Mouse (Mus musculus) cerebellum, adult 9-10 months (tissue): Measurements from ENCODE around the gene Hadha.

Source experiments
- DNase-seq: peaks from one replicate; pipeline ENCODE4 v3.0.0; 2022

Gene Hadha

GRCm38 (mm10) chr5:30154474-30155394, at the start of gene Hadha, which contains the start of gene Hadhb:
Hadha (minus strand) TSS chr5:30155162.
Hadhb (plus strand) TSS chr5:30155248.
- DNase-seq: peak; percentile 94

GRCm38 (mm10) chr5:30204441-30204840, 49.5 kb upstream of the Hadha start:
- DNase-seq: no peak

DNA sequence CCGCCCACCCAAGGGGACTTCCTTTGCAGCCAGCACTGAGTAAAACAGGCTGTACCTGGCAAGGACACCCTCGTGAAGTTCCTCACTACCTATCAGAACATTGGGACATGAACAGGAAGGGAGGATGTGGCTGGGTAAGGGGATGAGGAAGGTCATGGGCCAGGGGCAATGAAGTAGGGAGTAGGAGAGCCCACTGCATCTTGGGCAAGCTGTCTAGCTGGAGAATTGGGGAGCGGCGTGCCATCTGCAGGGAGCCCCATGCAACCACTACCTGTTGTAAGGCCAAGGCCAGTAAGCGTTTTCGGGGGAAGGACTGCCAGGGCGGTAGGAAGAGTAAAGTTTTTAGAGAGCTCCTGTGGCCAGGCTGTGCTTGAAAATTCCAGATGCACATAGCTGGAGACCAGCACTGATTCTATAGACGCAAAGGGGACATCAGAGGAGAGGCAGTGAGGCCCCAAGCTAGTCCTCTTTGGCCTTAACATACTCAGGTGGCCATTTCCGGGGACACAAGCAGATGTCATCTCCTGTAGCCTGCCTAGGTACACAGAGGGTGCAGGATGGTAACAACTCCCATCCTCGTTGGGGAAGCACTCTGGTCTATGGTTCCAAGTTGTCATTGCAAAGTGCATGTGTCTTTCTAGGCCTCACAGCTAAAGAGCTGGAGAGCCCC, 48.4 kb upstream of the Hadha start:
- no peak for DNase-seq

DNA sequence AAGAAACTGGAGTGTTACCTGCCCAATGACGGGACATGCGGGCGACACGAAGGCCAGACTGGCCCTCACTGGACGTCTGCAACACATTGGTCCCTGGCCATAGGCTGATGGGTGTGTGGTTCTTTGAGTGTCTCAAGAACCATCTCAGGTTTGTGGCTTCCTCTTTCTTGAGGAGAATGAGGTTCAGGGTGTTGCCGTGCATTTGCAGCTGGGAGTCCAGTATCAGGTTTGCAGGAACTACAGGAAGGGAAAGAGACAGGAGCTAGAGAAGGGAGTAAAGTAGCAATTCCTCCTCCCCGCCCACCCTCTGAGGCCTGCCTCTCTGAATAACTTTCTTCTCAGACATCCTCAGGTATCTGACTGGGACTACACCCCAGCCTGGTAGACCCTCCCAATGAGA, 47.3 kb upstream of the Hadha start:
- DNase-seq: no peak

DNA sequence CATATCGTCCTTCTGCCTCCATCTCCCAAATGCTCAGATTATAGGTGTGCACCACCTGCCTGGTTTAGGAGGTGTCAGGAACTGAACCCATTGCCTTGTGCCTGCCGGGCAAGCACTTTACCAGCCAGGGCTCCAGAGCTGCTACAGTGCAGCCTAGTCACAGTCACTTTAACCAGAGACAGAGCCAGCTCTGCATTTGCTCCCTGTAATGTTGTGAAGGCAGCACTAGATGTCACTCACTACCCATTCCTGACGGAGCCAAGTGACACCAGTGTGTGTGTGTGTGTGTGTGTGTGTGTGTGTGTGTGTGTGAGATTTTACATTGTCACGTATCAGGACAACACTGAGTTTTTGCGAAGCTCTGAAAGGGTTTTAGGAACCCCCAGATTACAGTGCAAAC, 46.6 kb upstream of the Hadha start:
- DNase-seq: peak; percentile 17

DNA sequence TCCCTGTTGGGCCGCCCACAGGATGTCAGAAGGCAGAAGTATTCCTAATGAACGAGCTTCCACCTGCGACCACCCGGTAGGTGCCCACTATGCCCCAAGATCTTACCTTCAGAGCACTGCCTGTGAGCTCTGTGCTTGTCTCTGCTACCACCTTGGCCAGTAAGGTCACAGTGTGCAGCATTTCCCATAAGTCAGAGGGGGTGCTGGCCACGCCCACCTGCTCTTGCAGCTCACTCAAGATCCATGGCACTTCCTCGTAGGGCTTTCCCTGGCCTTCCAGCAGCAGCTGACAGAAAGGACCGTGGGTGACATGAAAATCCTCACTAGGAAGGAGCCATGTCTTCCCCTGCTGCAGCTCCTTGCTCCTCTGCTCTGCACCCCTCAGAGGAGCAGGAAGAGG, 43.3 kb upstream of the Hadha start:
- no peak for DNase-seq

DNA sequence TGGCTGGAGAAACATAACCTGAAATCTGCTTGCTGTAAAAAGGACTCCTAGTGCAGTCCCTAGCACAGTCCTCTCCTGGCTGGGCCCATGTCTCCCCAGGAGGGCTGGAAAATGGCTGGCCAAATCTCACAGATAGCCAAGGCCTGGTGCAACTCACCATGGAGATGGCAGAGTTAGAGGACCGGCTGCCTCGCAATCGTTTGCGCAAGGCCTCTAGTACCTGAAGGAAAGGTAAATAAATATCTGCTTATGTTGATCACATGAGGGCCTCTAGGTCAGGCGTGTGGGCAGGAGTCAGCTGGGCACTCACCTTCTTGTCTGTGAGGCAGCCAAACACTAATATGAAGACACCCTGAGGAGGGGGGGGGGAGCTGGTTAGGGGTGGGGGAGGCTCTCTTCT, 40.4 kb upstream of the Hadha start:
- no peak for DNase-seq

DNA sequence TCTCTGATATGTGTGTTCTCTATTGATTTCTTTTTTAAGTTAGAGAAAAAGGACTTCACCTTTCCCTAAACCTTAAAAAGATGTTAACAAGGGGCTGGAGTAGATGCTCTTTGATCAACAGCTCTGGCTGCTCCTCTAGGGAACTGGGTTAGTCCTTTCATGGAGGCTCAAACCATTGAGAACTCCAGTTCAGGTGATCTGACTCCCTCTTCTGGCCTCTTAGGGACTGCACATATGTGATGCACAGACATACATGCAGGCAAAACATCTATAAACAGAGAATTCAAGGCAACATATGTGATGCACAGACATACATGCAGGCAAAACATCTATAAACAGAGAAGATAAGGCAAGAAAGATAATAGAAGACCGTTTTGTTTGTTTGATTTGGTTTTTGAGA, 37.5 kb upstream of the Hadha start:
- no peak for DNase-seq

DNA sequence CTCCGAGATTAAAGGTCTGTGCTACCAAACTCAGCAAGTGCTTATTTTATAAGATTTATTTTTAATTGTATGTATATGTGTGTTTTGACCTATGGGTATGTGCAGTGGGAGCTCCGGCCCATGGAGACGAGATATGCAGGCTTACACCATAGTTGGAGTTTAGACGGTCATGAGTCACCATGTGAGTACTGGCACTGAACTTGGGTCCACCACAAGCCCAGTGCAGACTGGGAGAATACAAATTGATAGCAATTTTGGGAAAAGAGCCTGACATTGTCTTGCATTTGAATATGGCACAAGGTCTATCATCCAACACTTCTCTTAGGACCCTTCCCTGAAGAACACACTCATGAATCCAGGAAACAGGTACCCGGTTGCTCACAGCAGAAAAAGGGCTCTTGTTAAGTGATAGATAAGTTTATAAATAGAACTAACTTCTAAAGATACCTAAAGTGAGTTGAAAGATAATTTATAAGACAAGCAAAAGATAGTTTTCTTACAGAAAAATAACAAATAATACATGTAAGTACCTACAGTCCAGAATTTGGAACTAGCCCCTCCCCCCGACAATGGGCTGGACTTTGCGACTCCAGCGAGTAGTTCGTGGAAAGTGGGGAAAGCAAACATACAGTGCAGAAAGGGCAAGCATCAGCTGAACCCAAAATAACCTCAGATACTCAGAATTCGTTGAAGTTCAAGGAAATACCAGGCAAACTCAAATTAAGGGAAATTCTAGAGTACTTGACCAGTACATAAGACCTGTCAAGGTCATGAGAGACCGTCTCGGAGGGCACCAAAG, 32.9 kb upstream of the Hadha start:
- DNase-seq: no peak

DNA sequence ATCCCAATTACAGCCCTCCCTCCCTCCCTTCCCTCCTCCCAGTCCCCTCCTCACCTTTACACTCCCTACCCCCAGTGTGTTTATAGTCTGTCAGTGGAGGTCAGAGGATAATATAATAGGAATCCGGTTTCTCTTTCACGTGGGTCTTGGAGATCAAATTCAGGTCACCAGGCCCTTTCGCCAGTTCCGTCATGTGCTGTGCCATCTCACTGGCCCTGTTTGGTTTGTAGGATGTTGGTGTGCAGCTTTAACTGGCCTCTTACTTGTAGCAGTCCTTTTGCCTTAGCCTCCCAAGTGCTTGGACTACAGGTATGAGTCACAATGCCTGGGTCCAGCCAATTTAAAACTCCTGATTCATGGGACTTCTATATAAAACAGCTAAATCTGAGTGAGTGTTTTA, 20.8 kb upstream of the Hadha start:
- no peak for DNase-seq

DNA sequence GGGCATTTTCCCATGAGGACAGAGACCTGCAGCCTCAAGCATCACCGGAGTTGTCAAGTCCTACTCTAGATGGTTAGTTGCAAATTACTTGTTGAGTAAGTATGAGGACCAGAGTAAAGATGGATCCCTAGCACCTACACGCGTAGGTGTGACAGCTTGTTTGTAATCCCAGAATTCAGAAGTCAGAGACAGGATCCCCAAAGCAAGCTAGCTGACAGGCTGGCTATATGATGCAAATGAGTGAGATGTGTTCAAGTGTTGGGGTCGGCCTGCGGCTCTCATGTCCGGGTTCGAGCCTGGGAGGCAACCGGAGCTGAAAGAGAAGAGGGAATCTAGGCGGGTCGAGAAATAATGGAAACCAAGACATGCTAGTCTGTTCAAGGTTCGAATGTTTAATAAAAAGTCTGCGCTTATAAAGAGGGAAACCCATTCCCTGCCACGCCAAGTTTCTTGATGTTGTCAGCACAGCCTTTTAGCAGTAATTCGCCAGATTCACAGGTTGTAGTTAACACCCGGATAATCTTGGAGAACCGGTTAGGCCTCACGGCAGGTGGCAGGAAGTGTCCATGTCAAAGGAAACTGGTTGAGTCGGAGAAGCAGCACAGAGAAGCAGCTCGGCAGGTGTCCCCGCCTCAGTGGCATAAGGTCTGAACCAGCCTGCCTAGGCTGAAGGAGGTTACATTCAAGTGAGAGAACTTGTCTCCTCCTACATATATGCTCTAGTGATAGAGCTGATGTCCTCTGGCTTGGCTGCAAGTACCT, 18.1 kb upstream of the Hadha start:
- DNase-seq: no peak

DNA sequence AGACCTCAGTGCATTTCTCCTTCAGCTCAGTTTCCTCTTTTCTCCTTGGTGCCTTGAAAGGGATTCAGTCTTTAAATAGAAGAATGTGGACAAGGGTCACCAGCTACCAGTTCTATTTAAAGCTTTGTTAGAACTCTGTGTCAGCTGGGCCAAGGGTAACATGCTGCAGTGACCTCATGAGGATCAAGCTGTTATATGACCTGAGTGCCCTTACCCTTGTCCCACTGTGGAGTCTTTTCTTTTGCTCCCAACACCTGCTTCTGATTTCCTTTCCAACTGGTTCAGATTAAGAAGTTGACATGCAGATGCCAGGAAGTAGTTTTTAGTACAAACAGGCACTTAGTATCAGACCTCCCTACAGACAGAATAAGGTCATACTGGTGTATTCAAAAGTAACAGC, 17.2 kb upstream of the Hadha start:
- DNase-seq: no peak

GRCm38 (mm10) chr5:30170303-30170940, 15.5 kb upstream of the Hadha start:
- no peak for DNase-seq

DNA sequence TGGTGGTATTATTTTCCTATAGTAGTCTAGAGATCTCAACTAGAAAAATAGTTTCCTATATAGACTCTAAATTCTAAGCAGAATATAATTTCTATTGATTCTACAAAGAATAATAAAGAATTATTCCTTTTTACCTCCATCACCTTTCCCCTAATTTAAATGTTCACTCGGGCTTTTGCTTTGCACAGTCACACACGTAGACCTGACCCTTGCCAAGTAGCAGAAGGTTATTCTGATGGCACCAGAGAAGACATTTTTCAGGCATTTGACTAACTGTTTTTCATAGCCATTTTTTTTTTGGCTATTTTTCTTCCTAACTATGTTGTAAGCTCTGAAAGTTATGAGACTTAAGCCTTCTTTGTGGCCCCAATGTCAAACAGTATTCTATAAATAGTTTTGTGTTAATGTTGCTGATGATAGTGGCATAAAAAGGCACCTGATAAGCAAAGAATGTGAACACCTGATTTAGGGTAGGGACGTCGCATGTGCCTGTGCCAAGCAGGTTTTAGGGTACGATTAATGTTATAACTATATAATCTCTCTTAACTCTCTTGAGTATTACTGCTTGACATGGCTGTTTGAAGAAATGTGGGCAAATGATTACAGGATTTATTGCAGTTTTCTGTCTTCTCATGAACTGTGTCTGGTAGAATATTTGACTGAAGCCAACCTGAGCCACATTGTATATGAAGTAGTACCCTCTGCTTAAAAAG, 10.4 kb upstream of the Hadha start:
- no peak for DNase-seq

- DNase-seq: no peak
Observed at GRCm38 (mm10) chr5:30162339-30162738, 7.4 kb upstream of the Hadha start.

DNA sequence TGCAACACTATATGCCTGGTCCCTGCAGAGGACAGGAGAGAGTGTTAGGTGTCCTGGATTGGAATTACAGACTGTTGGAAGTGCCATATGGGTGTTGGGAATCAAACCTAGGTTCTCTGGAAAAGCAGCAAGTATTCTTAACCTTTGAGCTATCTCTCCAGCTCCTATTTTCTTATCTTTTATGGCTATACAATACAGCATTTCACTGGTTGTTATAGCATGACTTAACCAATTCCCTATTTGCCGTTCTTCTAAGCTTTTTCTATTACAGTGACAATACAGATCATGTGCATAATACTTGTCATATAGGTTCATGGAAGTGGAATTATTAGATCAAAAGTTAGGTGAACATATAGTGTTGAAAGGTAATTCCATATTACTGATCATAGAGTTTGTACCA, 6.9 kb upstream of the Hadha start:
- no peak for DNase-seq

DNA sequence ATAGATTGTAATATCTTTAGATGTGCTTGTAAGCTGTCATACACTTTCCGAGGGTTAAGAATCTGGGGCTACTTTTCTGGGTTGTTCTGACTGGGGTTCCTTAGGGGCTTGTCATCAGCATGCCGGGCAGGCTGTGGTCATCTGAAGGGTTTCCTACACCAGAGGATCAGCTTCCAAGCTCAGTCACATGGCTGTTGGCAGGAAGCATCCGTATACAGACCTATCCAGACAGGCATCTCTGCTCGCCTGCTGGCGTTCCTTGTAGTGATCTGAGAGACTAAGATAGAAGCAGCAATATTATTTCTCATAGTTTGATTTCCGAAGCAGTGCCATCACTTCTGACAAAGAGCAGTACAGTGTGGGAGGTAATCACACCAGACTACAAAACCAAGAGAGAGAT, 4.6 kb upstream of the Hadha start:
- no peak for DNase-seq

- no peak for DNase-seq
Observed at GRCm38 (mm10) chr5:30155821-30156629, 1.1 kb upstream of the Hadha start.

GRCm38 (mm10) chr5:30155395-30155792, 432 bp upstream of the Hadha start:
- DNase-seq: no peak

DNA sequence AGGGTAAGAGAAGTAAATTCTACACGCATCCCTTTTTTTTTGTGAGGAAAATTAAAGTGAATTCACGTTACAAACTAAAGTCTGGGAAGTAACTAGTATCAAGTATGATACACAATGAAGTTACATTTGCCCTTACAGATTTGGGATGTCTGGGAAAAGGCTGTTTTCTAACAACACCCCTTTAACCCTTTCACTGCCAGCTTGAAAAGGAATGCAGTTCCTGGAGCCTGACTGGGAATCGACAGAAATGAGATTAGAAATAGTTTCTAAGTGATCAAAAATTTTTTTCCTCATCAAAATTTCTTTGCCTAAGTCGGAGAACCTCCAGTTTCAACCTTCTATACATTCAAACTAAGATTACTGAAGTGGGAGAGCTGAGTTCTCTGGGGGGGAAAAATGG, 949 bp downstream of the Hadha start:
- no peak for DNase-seq

GRCm38 (mm10) chr5:30153222-30153621, 1.7 kb downstream of the Hadha start:
- DNase-seq: no peak
